In the genomic region with DNA sequence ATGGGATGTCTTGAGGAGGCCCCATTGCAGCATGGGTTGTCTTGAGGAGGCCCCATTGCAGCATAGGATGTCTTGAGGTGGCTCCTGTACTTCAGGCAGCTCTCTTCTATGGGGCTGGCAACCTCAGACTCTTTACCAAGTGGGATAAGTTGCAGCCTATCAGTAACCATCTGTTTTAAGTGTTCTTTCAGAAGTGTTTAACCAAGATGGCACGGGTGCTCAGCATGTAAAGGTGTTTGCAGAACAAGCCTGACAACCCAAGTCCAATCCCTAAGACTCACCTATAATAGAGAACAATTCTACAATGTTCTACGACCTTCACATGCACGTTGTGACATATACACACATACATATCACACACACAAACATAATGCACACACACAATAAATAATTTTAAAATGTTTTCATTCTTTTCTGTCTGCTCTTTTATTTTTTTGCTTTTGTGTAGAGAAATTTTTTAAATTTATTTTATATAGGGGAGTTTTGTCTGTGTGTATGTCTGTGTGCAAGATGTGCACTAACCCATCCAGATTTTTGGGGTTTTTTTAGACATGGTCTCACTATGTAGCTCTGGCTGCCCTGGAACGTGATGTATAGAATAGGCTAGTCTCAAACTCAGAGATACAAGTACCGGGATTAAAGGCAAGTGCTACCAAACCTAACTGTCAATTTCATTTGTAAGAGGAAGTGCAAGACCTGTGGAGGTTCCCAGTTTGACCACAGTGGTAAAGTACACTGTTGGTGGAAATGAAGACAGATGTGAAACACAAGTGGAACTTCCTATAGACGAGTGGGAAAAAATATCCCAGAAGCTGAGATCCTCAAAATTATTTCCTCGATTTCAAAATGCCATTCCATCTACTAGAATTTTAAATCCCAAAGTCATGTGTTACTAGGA, we compare ENCODE assay signal across 32 mouse cellular contexts. TPM values are rescaled to one million over a fixed set of nuclear protein-coding genes. Genes with fewer than 3 reads are reported as not detected.
A peak's percentile ranks its signal among the peaks of the same experiment; 100 is the strongest.
DNase-seq lines count a peak whose midpoint lies in the region; ATAC-seq and TF ChIP-seq lines count a peak whose summit lies in the region.
"Had no signal": no experiment of that assay in that cellular context is flagged by ENCODE, and none has a peak within 500 bp of the region (broad histone marks: within the 10 kb centered on the region; RNA-seq: fewer than 3 reads in every experiment).

No protein-coding gene starts in this region.

- H3K9ac ChIP-seq in kidney, embryonic 14.5 days (ENCODE audit: low read depth, low read length): no peak overlapping the region
- H3K9ac ChIP-seq in ES-E14 (ENCODE audit: insufficient read depth, low read depth, low read length, poor library complexity, severe bottlenecking): no peak overlapping the region
- H3K9ac ChIP-seq: embryonic facial prominence, embryonic 12.5 days; forebrain, postnatal 0 days; heart, embryonic 12.5 days; hindbrain, embryonic 13.5 days; kidney, embryonic 15.5 days; limb, embryonic 12.5 days; liver, embryonic 14.5 days; lung, embryonic 15.5 days; midbrain, embryonic 13.5 days; neural tube, embryonic 13.5 days had no signal

- H3K27ac ChIP-seq in kidney, adult 2 months (ENCODE audit: insufficient read depth, low read depth, low read length): peak overlapping the region; percentile 59; the same call in 1 of the 2 replicates
- no peak overlapping the region for H3K27ac ChIP-seq in kidney, embryonic 14.5 days (ENCODE audit: low read depth, low read length)
- no peak overlapping the region for H3K27ac ChIP-seq in ES-E14 (ENCODE audit: insufficient read depth, low read depth, low read length, poor library complexity, severe bottlenecking)
- H3K27ac ChIP-seq: embryonic facial prominence, embryonic 12.5 days; hindbrain, embryonic 13.5 days; kidney, embryonic 15.5 days; left cerebral cortex, adult 2 months; limb, embryonic 12.5 days; lung, embryonic 15.5 days; midbrain, embryonic 13.5 days; neural tube, embryonic 13.5 days had no signal

- no peak for ATAC-seq in kidney, embryonic 14.5 days (ENCODE audit: low FRiP score, low TSS enrichment)
- ATAC-seq in granulocyte monocyte progenitor cell, adult 5-6 weeks (replicated peaks; ENCODE audit: poor library complexity, severe bottlenecking): peak; percentile 39
- ATAC-seq: CD4-positive, CD25-positive, alpha-beta regulatory T cell, adult 4 months; forebrain, postnatal 0 days; intestine, postnatal 0 days; midbrain, embryonic 13.5 days had no signal

- no peak for TF ChIP-seq CTCF in kidney, adult 2 months (conservative IDR thresholded peaks at IDR 0.05; ENCODE audit: insufficient read depth, insufficient read length, low read depth, low read length)

- no peak for DNase-seq in kidney, adult 2 months
- no peak for DNase-seq in ES-E14 (ENCODE audit: low read depth, low spot score)
- peak; percentile 9 for DNase-seq in splenic B cell, adult 2 months (ENCODE audit: low read depth, low spot score)
- no peak for DNase-seq in gastrocnemius, adult 18-20 months (ENCODE audit: low spot score)
- no peak for DNase-seq in T-cell, adult 2 months (ENCODE audit: low spot score)
- DNase-seq: adrenal gland, postnatal 14 days; cerebellum, adult 2 months; cerebellum, postnatal 14 days; embryo, embryonic 11 days; forebrain, postnatal 0 days; gastrocnemius, postnatal 10 days; heart, adult 18-20 months; heart, postnatal 4 days; kidney, postnatal 25 days; lung, postnatal 36 days; right cerebral cortex, postnatal 4 days; thymus, adult 2 months; thymus, postnatal 36 days had no signal

- no peak overlapping the region for H3K4me2 ChIP-seq in kidney, embryonic 14.5 days (replicated peaks; ENCODE audit: low read depth, low read length)
- H3K4me2 ChIP-seq: embryonic facial prominence, embryonic 12.5 days; heart, embryonic 12.5 days; hindbrain, embryonic 13.5 days; kidney, embryonic 15.5 days; limb, embryonic 12.5 days; lung, embryonic 15.5 days; midbrain, embryonic 13.5 days; neural tube, embryonic 13.5 days had no signal

- H3K4me3 ChIP-seq in kidney, adult 2 months (ENCODE audit: insufficient read depth, low read depth, low read length): no peak overlapping the region
- no peak overlapping the region for H3K4me3 ChIP-seq in kidney, embryonic 14.5 days (ENCODE audit: low read length)
- H3K4me3 ChIP-seq in ES-E14 (ENCODE audit: insufficient read depth in 1 of 2, low read depth in 1 of 2, low read length in 2 of 2, poor library complexity in 1 of 2, severe bottlenecking in 1 of 2): no peak overlapping the region
- H3K4me3 ChIP-seq: embryonic facial prominence, embryonic 12.5 days; heart, embryonic 12.5 days; hindbrain, embryonic 13.5 days; kidney, embryonic 15.5 days; left cerebral cortex, adult 2 months; limb, embryonic 12.5 days; lung, embryonic 15.5 days; midbrain, embryonic 13.5 days; neural tube, embryonic 13.5 days had no signal

- no peaks in the 10 kb centered on the region for H3K36me3 ChIP-seq in kidney, adult 2 months (ENCODE audit: control insufficient read depth, insufficient read depth, low read length)
- no peaks in the 10 kb centered on the region for H3K36me3 ChIP-seq in kidney, embryonic 14.5 days (ENCODE audit: control insufficient read depth, insufficient read depth, low read length)
- no peaks in the 10 kb centered on the region for H3K36me3 ChIP-seq in ES-E14 (ENCODE audit: control insufficient read depth, insufficient read depth, low read length, poor library complexity, severe bottlenecking)
- H3K36me3 ChIP-seq in splenic B cell, adult 2 months (ENCODE audit: control insufficient read depth, insufficient read depth, low read length, poor library complexity, severe bottlenecking): no peaks in the 10 kb centered on the region
- H3K36me3 ChIP-seq: embryonic facial prominence, embryonic 12.5 days; heart, embryonic 12.5 days; hindbrain, embryonic 13.5 days; kidney, embryonic 15.5 days; limb, embryonic 12.5 days; lung, embryonic 15.5 days; midbrain, embryonic 13.5 days; neural tube, embryonic 13.5 days had no signal

- H3K9me3 ChIP-seq in kidney, embryonic 14.5 days (ENCODE audit: control insufficient read depth, low read length): no peaks in the 10 kb centered on the region
- H3K9me3 ChIP-seq in ES-E14 (ENCODE audit: control insufficient read depth, insufficient read depth, low read depth, low read length): no peaks in the 10 kb centered on the region
- H3K9me3 ChIP-seq: embryonic facial prominence, embryonic 12.5 days; heart, embryonic 12.5 days; hindbrain, embryonic 13.5 days; kidney, embryonic 15.5 days; limb, embryonic 12.5 days; lung, embryonic 15.5 days; midbrain, embryonic 13.5 days; neural tube, embryonic 13.5 days had no signal

- H3K4me1 ChIP-seq in kidney, adult 2 months (ENCODE audit: control insufficient read depth, insufficient read depth, low read length): peaks cover 8% of the 10 kb centered on the region; the same call in 1 of the 2 replicates
- H3K4me1 ChIP-seq in kidney, embryonic 14.5 days (ENCODE audit: control insufficient read depth, insufficient read depth, low read length): peaks cover 6% of the 10 kb centered on the region; the same call in 1 of the 2 replicates
- peaks cover 0 to 2% of the 10 kb centered on the region in 2 experiments; a peak in 3 of 4 replicates for H3K4me1 ChIP-seq in ES-E14 (ENCODE audit: control insufficient read depth in 2 of 2, insufficient read depth in 2 of 2, low read length in 2 of 2, poor library complexity in 1 of 2)

- TF ChIP-seq POLR2A in kidney, adult 2 months (IDR thresholded peaks at IDR 0.05; ENCODE audit: low read depth, low read length): no peak

- 86% methylated on average over 7 of the region's 7 CpGs for WGBS in kidney, adult 2 months
- 90% methylated on average over 7 of the region's 7 CpGs for WGBS in kidney, embryonic 14.5 days

- in situ Hi-C loops in ES-E14 (cut with MboI; ENCODE audit: low sequenced_read_pairs in 2 of 2, unreplicated experiment in 2 of 2): no loop called here

- H3K27me3 ChIP-seq in kidney, adult 2 months (replicated peaks; ENCODE audit: control insufficient read depth, insufficient read depth, low read length): no peaks in the 10 kb centered on the region
- H3K27me3 ChIP-seq in kidney, embryonic 14.5 days (ENCODE audit: control insufficient read depth, insufficient read depth, low read length): no peaks in the 10 kb centered on the region
- H3K27me3 ChIP-seq in splenic B cell, adult 2 months (ENCODE audit: control insufficient read depth, insufficient read depth, low read length, poor library complexity, severe bottlenecking): no peaks in the 10 kb centered on the region
- H3K27me3 ChIP-seq: embryonic facial prominence, embryonic 12.5 days; heart, embryonic 12.5 days; hindbrain, embryonic 13.5 days; kidney, embryonic 15.5 days; limb, embryonic 12.5 days; lung, embryonic 15.5 days; midbrain, embryonic 13.5 days; neural tube, embryonic 13.5 days had no signal

TF ChIP-seq in ES-E14, 5 proteins besides CTCF, POLR2A, EP300 and RAD21:
- TF ChIP-seq ZC3H11A (IDR thresholded peaks at IDR 0.05; ENCODE audit: borderline replicate concordance, low read depth, low read length): no peak
- 0 out of 2 replicates have a peak, but pooled peaks have one; percentile 25 for TF ChIP-seq HCFC1 (IDR thresholded peaks at IDR 0.05; ENCODE audit: borderline replicate concordance, insufficient read depth, low read length)

RNA-seq across cellular contexts. Expression of a gene that starts 2.0 kb away (rescaled TPM):
- 45.4 and 59.9 TPM in 2 replicates for polyA plus RNA-seq in kidney, adult 2 months (2012; rRNA removed)
- polyA plus RNA-seq in kidney, embryonic 14.5 days (2014; fragmentation: Nextera tagmentation; extraction: Ambion mirVana): 143 and 185 TPM in 2 replicates
- 57.2 and 91.2 TPM in 2 replicates for total RNA-seq in ES-E14 (2012; rRNA removed)
- total RNA-seq in granulocyte monocyte progenitor cell, adult 5-6 weeks (2014; fragmentation: Nextera tagmentation): 214 and 275 TPM in 2 replicates
- 240 and 246 TPM in 2 replicates for total RNA-seq in granulocyte monocyte progenitor cell, adult 5-6 weeks (2017)
- 10 to 100 TPM; 36.6 TPM for total RNA-seq in gastrocnemius, adult 18-20 months (2021)

RNA-seq across cellular contexts. Expression of a gene that starts 2.3 kb away (rescaled TPM):
- polyA plus RNA-seq in kidney, adult 2 months (2012; rRNA removed): 32.9 and 34.8 TPM in 2 replicates
- polyA plus RNA-seq in kidney, embryonic 14.5 days (2014; fragmentation: Nextera tagmentation; extraction: Ambion mirVana): 20.3 and 37.4 TPM in 2 replicates
- 99.6 and 164 TPM in 2 replicates for total RNA-seq in ES-E14 (2012; rRNA removed)
- 73.5 and 89.1 TPM in 2 replicates for total RNA-seq in granulocyte monocyte progenitor cell, adult 5-6 weeks (2014; fragmentation: Nextera tagmentation)
- total RNA-seq in granulocyte monocyte progenitor cell, adult 5-6 weeks (2017): 104 and 107 TPM in 2 replicates
- 1 to 10 TPM; 6.2 to 6.9 TPM for total RNA-seq in gastrocnemius, adult 18-20 months (2021)

Comparison
In these comparisons a context has a peak if more than half of its experiments do, and no peak if none do; other contexts are left out.
1. RNA of a gene that starts 2.3 kb away (total RNA-seq): 73.5 to 107 TPM in granulocyte monocyte progenitor cell, adult 5-6 weeks and 99.6 to 164 TPM in ES-E14; 6.2 to 6.9 TPM in gastrocnemius, adult 18-20 months; every median in the first group is over 4 times any median in the second.